Mouse (Mus musculus) brown adipose tissue, adult 24 weeks (tissue): ENCODE data around the gene Lpp. TPM values are rescaled to one million over a fixed set of nuclear protein-coding genes. Genes with fewer than 3 reads are reported as not detected.
A peak's percentile ranks its signal among the peaks of the same experiment; 100 is the strongest.

ENCODE experiments used
- H3K27ac ChIP-seq: fragments of 200-500 bp; replicated peaks from 2 replicates; pipeline ENCODE4 v1.5.1; 2012; ENCODE audit warnings: low read depth, mild to moderate bottlenecking, low read length
- H3K4me1 ChIP-seq: fragments of 200-500 bp; 2 replicates; pipeline ENCODE4 v1.6.1; 2012; ENCODE audit warnings: low read length, mixed read lengths; ENCODE audit not compliant: control insufficient read depth, insufficient read depth, insufficient read length
- H3K4me3 ChIP-seq: fragments of 200-500 bp; 2 replicates; pipeline ENCODE4 v1.5.1; 2012; ENCODE audit warnings: low read depth, mild to moderate bottlenecking, low read length, moderate library complexity; ENCODE audit not compliant: insufficient read depth
- polyA plus RNA-seq: library from polyadenylated mRNA; stranded (reverse); fragments of >200 nt; gene quantifications from 2 replicates; pipeline ENCODE4 v1.2.4, GENCODE M21; 2012; ENCODE audit not compliant: missing spikeins, insufficient read depth, insufficient read length

The Lpp gene
- polyA plus RNA-seq, 1 experiment: 6.7 TPM

GRCm38 (mm10) chr16:24420603-24421120, 27.4 kb downstream of the Lpp start:
- Histone ChIP-seq H3K4me3 (no peak overlapping the region), H3K27ac (peak overlapping the region; percentile 75), H3K4me1 (peaks cover 15% of the 10 kb centered on the region)

GRCm38 (mm10) chr16:24421687-24422418, 28.5 kb downstream of the Lpp start:
- no peak overlapping the region for H3K27ac ChIP-seq
- H3K4me3 ChIP-seq: no peak overlapping the region
- peaks cover 18% of the 10 kb centered on the region for H3K4me1 ChIP-seq

DNA sequence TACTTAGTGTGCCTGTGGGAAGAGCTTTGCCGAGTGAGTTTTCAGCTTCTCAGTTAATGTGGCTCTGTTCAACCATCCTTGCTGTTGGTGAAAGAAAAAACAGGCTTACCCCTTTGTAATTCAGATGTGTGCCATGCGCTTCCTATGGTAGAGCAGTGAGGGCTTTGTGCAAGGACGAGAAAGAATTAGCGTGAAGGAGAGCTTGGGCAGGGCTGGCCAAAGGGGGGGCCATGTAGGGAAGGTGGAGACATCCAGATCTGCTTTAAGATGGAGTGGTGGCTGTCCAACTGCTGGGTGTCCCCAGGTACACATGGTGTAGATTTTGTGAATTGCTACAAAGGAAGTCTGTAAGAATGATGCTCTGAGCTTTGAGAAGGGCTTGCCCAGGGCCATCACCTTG, 29.9 kb downstream of the Lpp start:
- Histone ChIP-seq H3K4me1 (peaks cover 18% of the 10 kb centered on the region), H3K4me3 (no peak overlapping the region), H3K27ac (peak overlapping the region; percentile 79)

- H3K27ac ChIP-seq: peak overlapping the region; percentile 79
- H3K4me1 ChIP-seq: peaks cover 18% of the 10 kb centered on the region
- no peak overlapping the region for H3K4me3 ChIP-seq
These were observed 30.4 kb downstream of the Lpp start for GRCm38 (mm10) chr16:24423751-24424150.

- H3K4me1 ChIP-seq: peaks cover 18% of the 10 kb centered on the region
- no peak overlapping the region for H3K4me3 ChIP-seq
- peak overlapping the region; percentile 80 for H3K27ac ChIP-seq
These were observed 31.2 kb downstream of the Lpp start for GRCm38 (mm10) chr16:24424356-24424977.

GRCm38 (mm10) chr16:24425816-24426215, 32.5 kb downstream of the Lpp start:
- Histone ChIP-seq H3K4me1 (peaks cover 16% of the 10 kb centered on the region), H3K27ac (no peak overlapping the region), H3K4me3 (no peak overlapping the region)

- Histone ChIP-seq H3K4me3 (no peak overlapping the region), H3K27ac (no peak overlapping the region), H3K4me1 (peaks cover 11% of the 10 kb centered on the region)
These were observed 34.3 kb downstream of the Lpp start for GRCm38 (mm10) chr16:24427606-24428005.

DNA sequence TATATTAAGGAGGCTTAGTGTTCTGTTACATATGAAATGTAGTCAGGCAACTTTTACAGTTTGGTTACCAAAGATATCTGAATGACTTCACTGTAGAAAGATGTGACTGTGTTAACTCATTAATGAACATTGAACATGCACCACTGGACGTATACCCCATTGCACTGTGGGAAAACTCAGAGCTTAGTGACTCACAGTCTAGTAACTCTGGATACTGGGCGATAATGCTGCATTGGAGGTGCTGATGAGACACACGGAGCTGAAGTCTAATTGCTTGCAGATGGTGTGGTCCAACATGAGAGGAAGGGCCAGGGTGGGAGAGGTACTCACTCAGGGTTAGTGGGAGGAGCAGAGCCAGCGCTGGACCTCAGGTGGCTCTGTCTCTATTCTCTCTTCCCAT, 34.7 kb downstream of the Lpp start:
- Histone ChIP-seq H3K27ac (no peak overlapping the region), H3K4me3 (no peak overlapping the region), H3K4me1 (peaks cover 11% of the 10 kb centered on the region)

DNA sequence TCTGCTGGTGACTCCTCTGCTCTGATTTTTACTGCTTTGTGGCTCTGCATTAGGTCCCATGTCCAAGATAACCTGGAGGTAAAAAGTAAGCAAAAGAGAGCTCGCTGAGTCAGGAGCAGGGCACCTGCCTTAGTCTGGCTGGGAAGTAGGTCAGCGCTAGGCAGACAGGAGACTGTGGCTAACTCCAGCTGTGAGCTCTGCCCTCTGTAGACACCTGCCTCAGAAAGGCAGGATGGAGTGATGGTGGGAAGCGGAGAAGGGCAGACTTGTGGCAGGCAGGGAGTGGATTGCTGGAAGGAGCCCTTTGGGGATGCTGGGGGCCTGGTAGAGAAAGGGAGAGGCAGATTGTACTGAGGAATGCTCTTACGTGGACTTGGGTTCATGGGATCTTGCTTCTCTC, 35.4 kb downstream of the Lpp start:
- H3K27ac ChIP-seq: no peak overlapping the region
- no peak overlapping the region for H3K4me3 ChIP-seq
- H3K4me1 ChIP-seq: peaks cover 11% of the 10 kb centered on the region

DNA sequence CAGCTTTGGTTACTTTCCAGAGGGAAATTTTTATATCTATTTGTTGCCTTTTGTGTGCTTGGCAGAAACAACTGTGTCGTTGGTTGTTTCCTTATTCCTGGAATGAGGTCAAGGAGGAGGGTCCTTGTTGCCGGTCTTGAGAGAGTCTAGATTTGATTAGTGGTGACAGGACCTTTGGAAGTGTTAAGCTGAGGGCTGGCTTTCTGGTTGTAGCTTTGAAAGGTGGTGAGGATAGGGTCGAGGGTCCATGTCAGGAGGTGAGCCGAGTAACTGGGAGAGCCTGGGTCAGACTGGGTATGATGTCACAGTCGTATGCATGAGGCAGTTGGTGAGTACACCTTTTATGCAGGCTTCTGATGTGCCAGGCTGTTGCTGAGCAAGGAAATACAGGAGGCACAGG, 36.4 kb downstream of the Lpp start:
- Histone ChIP-seq H3K4me1 (peaks cover 14% of the 10 kb centered on the region), H3K4me3 (no peak overlapping the region), H3K27ac (no peak overlapping the region)

- no peak overlapping the region for H3K27ac ChIP-seq
- peaks cover 23% of the 10 kb centered on the region for H3K4me1 ChIP-seq
- no peak overlapping the region for H3K4me3 ChIP-seq
These were observed 38.5 kb downstream of the Lpp start for GRCm38 (mm10) chr16:24431808-24432207.

GRCm38 (mm10) chr16:24433563-24433962, 40.3 kb downstream of the Lpp start:
- Histone ChIP-seq H3K4me1 (peaks cover 23% of the 10 kb centered on the region), H3K27ac (no peak overlapping the region), H3K4me3 (no peak overlapping the region)

- peak overlapping the region; percentile 22; the same call in 1 of the 2 replicates for H3K27ac ChIP-seq
- H3K4me1 ChIP-seq: peaks cover 23% of the 10 kb centered on the region
- H3K4me3 ChIP-seq: no peak overlapping the region
These were observed 40.7 kb downstream of the Lpp start for GRCm38 (mm10) chr16:24434026-24434425.

DNA sequence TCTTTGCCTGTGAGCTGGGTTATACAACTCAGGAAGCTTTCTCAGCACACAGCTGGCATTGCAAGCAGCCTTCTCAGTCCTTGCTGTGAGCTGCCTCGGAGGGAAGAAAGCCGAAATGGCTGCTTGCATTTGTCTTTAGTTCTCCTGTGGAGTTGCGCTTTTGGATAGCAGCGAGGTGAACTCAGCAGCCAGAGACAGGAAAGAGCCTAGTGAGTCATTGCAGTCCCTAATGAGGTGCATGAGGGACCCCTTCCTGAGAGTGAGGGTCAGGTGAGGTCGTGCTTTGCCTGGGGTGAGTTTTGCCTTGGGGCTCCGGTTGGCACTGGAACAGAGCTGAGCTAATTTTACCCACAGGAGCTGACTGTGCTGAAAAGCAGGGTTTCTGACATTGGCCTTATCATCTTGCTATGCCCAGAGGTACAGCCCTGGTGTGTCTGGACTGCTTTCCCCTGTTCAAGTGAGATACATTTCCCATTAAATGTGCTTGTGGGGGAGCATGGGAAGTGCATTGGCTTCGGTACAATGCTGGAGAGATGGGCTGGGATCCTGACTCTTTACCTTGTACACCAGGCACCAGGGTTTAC, 41.3 kb downstream of the Lpp start:
- Histone ChIP-seq H3K4me1 (peaks cover 23% of the 10 kb centered on the region), H3K27ac (peak overlapping the region; percentile 22; the same call in 1 of the 2 replicates), H3K4me3 (no peak overlapping the region)

GRCm38 (mm10) chr16:24435115-24435553, 41.8 kb downstream of the Lpp start:
- Histone ChIP-seq H3K27ac (0 out of 2 replicates have a peak overlapping the region, but pooled peaks have one; percentile 22), H3K4me3 (no peak overlapping the region), H3K4me1 (peaks cover 23% of the 10 kb centered on the region)
